Mouse (Mus musculus) hindbrain, embryonic 16.5 days (tissue): ENCODE results near the gene Rtn4rl1. TPM values are rescaled to one million over a fixed set of nuclear protein-coding genes. Genes with fewer than 3 reads are reported as not detected.

ENCODE experiments used
- ATAC-seq: fragments of 200-750 bp; cut with Nextera tagmentation; 2 replicates; pipeline ENCODE4 v1.8.0; 2017; ENCODE audit warnings: moderate TSS enrichment, moderate library complexity
- H3K27ac ChIP-seq: fragments of 300-500 bp; sonication (generic); 2 replicates; pipeline ENCODE4 v1.5.1; 2014; ENCODE audit warnings: low read depth, mild to moderate bottlenecking, control low read depth, low read length, moderate library complexity
- H3K27me3 ChIP-seq: fragments of 300-500 bp; sonication (generic); replicated peaks from 2 replicates; pipeline ENCODE4 v1.6.1; 2014; ENCODE audit warnings: low read length; ENCODE audit not compliant: control insufficient read depth, insufficient read depth
- H3K36me3 ChIP-seq: fragments of 300-500 bp; sonication (generic); 2 replicates; pipeline ENCODE4 v1.6.1; 2014; ENCODE audit warnings: mild to moderate bottlenecking, low read length, moderate library complexity, mixed read lengths; ENCODE audit not compliant: control insufficient read depth, insufficient read depth
- H3K4me1 ChIP-seq: fragments of 300-500 bp; sonication (generic); 2 replicates; pipeline ENCODE4 v1.6.1; 2014; ENCODE audit warnings: low read depth, low read length; ENCODE audit not compliant: control insufficient read depth, insufficient read depth
- H3K4me2 ChIP-seq: fragments of 300-500 bp; sonication (generic); 2 replicates; pipeline ENCODE4 v1.6.1; 2014; ENCODE audit warnings: mild to moderate bottlenecking, low read length, control low read depth, moderate library complexity
- H3K4me3 ChIP-seq: fragments of 300-500 bp; sonication (generic); 2 replicates; pipeline ENCODE4 v1.5.1; 2014; ENCODE audit warnings: mild to moderate bottlenecking, low read length, control low read depth, moderate library complexity
- H3K9ac ChIP-seq: fragments of 300-500 bp; sonication (generic); 2 replicates; pipeline ENCODE4 v1.6.1; 2014; ENCODE audit warnings: low read depth, mild to moderate bottlenecking, control low read depth, low read length, moderate library complexity
- H3K9me3 ChIP-seq: fragments of 300-500 bp; sonication (generic); 2 replicates; pipeline ENCODE4 v1.6.1; 2014; ENCODE audit warnings: mild to moderate bottlenecking, low read length, moderate library complexity; ENCODE audit not compliant: control insufficient read depth
- WGBS: fragments of 180-500 bp; shearing (Covaris S2); extraction: QIAGEN DNeasy Blood & Tissue Kit; methylation state at CpG from one replicate; pipeline ENCODE4 v1.1.7; 2014; 5-methylcytosine and 5-hydroxymethylcytosine counted together
- polyA plus RNA-seq: library from polyadenylated mRNA; unstranded; fragments of >200 nt; fragmentation: Nextera tagmentation; extraction: Ambion mirVana; gene quantifications from 2 replicates; pipeline ENCODE4 v1.2.1, GENCODE M21; 2015

Rtn4rl1 gene
- polyA plus RNA-seq, 1 experiment from 2014 or later, result 10.7 TPM

GRCm38 (mm10) chr11:75163379-75163778, 30.2 kb upstream of the Rtn4rl1 start:
- ATAC-seq, result no peak
- H3K4me2 ChIP-seq, result no peak overlapping the region
- no peak overlapping the region for H3K27ac ChIP-seq
- H3K9ac ChIP-seq, result no peak overlapping the region
- H3K4me3 ChIP-seq, result no peak overlapping the region
- H3K9me3 ChIP-seq, result no peaks in the 10 kb centered on the region
- H3K27me3 ChIP-seq, result peaks cover 52% of the 10 kb centered on the region
- H3K36me3 ChIP-seq, result peaks cover 9% of the 10 kb centered on the region
- peaks cover 17% of the 10 kb centered on the region for H3K4me1 ChIP-seq
- 93% methylated on average over 6 of the region's 6 CpGs for WGBS

GRCm38 (mm10) chr11:75164051-75164450, 29.5 kb upstream of the Rtn4rl1 start:
- no peak overlapping the region for H3K4me2 ChIP-seq
- H3K27me3 ChIP-seq, result peaks cover 58% of the 10 kb centered on the region
- ATAC-seq, result no peak
- H3K4me3 ChIP-seq, result no peak overlapping the region
- no peak overlapping the region for H3K27ac ChIP-seq
- H3K9me3 ChIP-seq, result no peaks in the 10 kb centered on the region
- peaks cover 9% of the 10 kb centered on the region for H3K36me3 ChIP-seq
- peaks cover 24% of the 10 kb centered on the region for H3K4me1 ChIP-seq
- no peak overlapping the region for H3K9ac ChIP-seq
- WGBS, result 78% methylated on average over 2 of the region's 2 CpGs

GRCm38 (mm10) chr11:75164750-75165149, 28.8 kb upstream of the Rtn4rl1 start:
- peaks cover 58% of the 10 kb centered on the region for H3K27me3 ChIP-seq
- no peak overlapping the region for H3K9ac ChIP-seq
- no peaks in the 10 kb centered on the region for H3K9me3 ChIP-seq
- WGBS, result 20% methylated on average over 15 of the region's 15 CpGs
- H3K4me3 ChIP-seq, result peak overlapping the region; percentile 34
- peaks cover 9% of the 10 kb centered on the region for H3K36me3 ChIP-seq
- H3K4me1 ChIP-seq, result peaks cover 30% of the 10 kb centered on the region
- H3K4me2 ChIP-seq, result peak overlapping the region; percentile 52
- ATAC-seq, result no peak
- H3K27ac ChIP-seq, result no peak overlapping the region

DNA sequence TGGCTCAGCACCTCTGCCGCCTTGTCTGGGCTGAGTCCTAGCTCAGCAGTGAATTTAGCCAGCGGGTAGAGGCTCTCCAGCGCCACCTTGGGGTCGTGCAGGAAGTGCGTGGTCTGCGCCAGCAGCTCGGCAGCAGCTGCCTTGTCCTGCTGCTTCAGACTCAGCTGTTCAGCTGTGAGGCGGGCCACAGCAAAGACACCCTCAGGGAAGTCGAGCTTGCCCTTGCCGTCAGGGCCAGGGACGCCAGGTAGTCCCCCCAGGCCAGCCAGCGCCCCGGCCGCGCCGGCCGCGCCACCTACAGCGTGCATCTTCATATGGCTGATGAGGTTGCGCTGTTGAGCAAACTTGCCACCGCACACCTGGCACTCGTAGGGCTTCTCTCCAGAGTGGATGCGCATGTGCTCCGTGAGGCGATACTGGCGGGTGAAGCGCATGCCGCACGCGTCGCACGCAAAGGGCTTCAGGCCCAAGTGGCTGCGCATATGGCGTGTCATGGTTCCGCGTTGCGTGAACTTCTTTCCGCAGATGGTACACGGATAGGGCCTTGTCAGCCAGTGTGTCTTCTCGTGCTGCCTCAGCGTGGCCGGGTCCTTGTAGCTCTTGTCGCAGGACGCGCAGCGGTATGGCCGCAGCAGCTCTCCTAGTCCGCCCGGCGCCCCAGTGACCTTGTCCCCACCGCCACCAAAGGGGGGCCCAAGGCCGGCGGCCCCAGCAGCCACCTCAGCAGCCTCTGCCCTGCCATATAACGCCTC, 28.0 kb upstream of the Rtn4rl1 start:
- Histone ChIP-seq H3K27ac (no peak overlapping the region), H3K9ac (peak overlapping the region; percentile 38), H3K4me3 (peak overlapping the region; percentile 34), H3K27me3 (peaks cover 58% of the 10 kb centered on the region), H3K9me3 (no peaks in the 10 kb centered on the region), H3K4me1 (peaks cover 35% of the 10 kb centered on the region), H3K4me2 (peak overlapping the region; percentile 52), H3K36me3 (peaks cover 6% of the 10 kb centered on the region)
- 5% methylated on average over 52 of the region's 54 CpGs for WGBS
- no peak for ATAC-seq

- Histone ChIP-seq H3K36me3 (peaks cover 6% of the 10 kb centered on the region), H3K4me2 (peak overlapping the region; percentile 52), H3K4me3 (peak overlapping the region; percentile 34), H3K9me3 (no peaks in the 10 kb centered on the region), H3K4me1 (peaks cover 35% of the 10 kb centered on the region), H3K27ac (no peak overlapping the region), H3K9ac (peak overlapping the region; percentile 56), H3K27me3 (peaks cover 58% of the 10 kb centered on the region)
- no peak for ATAC-seq
- WGBS, result 7% methylated on average over 44 of the region's 55 CpGs
Observed at GRCm38 (mm10) chr11:75166193-75166842, 27.3 kb upstream of the Rtn4rl1 start.

GRCm38 (mm10) chr11:75166861-75167642, 26.5 kb upstream of the Rtn4rl1 start:
- Histone ChIP-seq H3K4me2 (peak overlapping the region; percentile 52), H3K4me3 (peak overlapping the region; percentile 34), H3K9ac (peak overlapping the region; percentile 56), H3K36me3 (peaks cover 6% of the 10 kb centered on the region), H3K4me1 (peaks cover 38% of the 10 kb centered on the region), H3K27me3 (peaks cover 58% of the 10 kb centered on the region), H3K27ac (peak overlapping the region; percentile 12; the same call in 1 of the 2 replicates), H3K9me3 (no peaks in the 10 kb centered on the region)
- 5% methylated on average over 60 of the region's 68 CpGs for WGBS
- ATAC-seq, result no peak

DNA sequence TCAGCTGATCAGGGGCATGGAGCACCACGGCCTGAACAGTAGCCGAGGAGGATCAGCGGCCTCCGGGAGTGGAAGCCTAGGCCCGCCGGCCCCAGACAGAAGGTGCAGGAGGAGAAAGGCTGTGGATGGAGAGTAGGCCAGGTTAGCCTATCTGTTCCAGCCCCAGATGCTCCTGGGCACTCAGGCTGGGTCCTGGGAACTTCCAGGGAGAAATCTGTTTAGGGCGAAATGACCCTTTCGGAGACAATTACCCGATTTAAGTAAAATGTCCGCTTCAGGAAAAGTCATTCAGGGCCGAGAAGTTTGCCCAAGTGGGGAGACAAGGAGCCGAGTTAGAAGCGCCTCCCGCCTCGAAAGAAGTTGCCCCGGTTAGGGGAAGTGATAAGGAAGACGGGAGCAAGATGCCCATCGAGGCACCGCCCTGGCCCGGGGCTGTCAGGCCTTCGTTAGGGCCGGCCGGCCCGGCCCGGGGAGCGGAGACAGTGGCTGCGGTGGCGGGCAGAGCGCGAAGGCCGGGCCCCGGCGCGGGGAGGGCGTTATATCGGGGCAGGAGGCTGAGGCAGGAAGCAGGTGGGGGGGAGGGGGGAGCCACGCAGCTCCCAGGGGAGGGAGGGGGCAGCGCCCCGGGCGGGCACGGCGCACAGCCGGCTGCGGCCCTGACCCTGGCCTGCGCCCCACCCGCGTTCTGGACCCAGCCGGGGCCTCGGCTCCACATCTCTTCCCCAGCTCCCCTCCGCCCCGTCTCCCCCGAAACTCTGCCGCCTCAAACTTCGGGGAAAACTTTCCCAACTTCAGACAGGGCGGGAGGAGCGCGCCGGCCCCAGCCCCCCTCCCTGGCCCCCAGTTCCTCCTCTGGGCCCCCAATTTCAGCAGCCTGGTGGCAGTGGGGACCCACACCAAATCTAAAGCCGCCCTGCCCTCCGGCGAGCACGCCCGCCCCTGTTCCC, 25.7 kb upstream of the Rtn4rl1 start:
- 9% methylated on average over 43 of the region's 63 CpGs for WGBS
- Histone ChIP-seq H3K9ac (peak overlapping the region; percentile 65), H3K9me3 (no peaks in the 10 kb centered on the region), H3K27ac (peak overlapping the region; percentile 66), H3K4me3 (peak overlapping the region; percentile 48), H3K36me3 (peaks cover 2% of the 10 kb centered on the region), H3K4me1 (peaks cover 39% of the 10 kb centered on the region), H3K27me3 (peaks cover 54% of the 10 kb centered on the region), H3K4me2 (peak overlapping the region; percentile 92)
- no peak for ATAC-seq

DNA sequence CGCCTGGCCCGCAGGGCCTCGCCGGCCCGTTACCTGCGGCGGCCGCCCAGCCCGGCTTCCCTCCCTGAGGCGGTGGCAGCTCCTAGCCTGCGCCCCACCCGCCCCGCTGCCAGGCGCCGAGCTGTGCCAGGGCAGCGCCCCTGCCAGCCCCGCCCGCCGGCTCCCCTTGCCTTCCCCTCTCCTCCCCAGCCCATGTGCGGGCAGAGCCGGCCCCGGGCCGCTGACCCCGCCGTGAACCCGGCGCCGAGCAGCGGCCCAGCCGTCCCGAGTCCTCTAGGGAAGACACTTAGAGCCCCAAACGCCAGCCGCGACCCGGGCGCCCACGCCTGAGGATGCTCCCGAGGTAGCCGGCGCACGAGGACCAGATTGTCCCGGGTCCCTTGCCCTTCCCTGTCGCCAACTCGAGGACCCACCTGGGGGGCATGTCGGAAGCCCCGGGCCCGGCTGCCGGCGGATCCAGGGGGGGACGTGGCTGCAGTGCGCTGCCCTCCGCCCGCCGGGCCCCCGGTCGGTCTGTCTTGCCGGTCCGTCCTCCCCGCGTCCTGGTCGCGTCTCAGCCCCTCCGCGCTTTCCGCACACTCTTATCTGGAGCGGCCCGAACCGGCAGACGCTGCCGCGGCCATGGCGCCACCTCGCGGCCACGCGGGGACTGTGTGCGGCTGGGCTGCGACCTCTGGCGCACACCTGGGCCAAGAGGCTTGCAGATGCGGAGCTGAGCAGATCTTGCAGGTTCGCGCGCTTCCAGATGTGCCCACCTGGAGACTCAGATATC, 24.8 kb upstream of the Rtn4rl1 start:
- Histone ChIP-seq H3K36me3 (no peaks in the 10 kb centered on the region), H3K4me2 (peak overlapping the region; percentile 92), H3K4me3 (peak overlapping the region; percentile 48), H3K9ac (peak overlapping the region; percentile 65), H3K27me3 (peaks cover 45% of the 10 kb centered on the region), H3K4me1 (peaks cover 41% of the 10 kb centered on the region), H3K27ac (peak overlapping the region; percentile 66), H3K9me3 (no peaks in the 10 kb centered on the region)
- no peak for ATAC-seq
- WGBS, result 2% methylated on average over 49 of the region's 83 CpGs
